Mouse (Mus musculus): Measurements from ENCODE around the gene Slc4a1.

Gene Slc4a1

GRCm38 (mm10) chr11:102348771-102349170 lies 17.2 kb downstream of the Slc4a1 start:
- DNase-seq = no peak

- DNase-seq = no peak
These were observed 17.9 kb downstream of the Slc4a1 start for GRCm38 (mm10) chr11:102348101-102348585.

- no peak for DNase-seq
These were observed 18.3 kb downstream of the Slc4a1 start for GRCm38 (mm10) chr11:102347683-102348082.

GRCm38 (mm10) chr11:102346926-102347325 lies 19.1 kb downstream of the Slc4a1 start:
- DNase-seq = no peak

- DNase-seq = no peak
These were observed 21.5 kb downstream of the Slc4a1 start for GRCm38 (mm10) chr11:102344458-102344857.

GRCm38 (mm10) chr11:102342742-102343141 lies 23.3 kb downstream of the Slc4a1 start:
- DNase-seq = no peak

- DNase-seq = no peak
These were observed 24.9 kb downstream of the Slc4a1 start for GRCm38 (mm10) chr11:102341101-102341500.

- DNase-seq = peak in 1 of 2 experiments; percentile 6
These were observed 26.4 kb downstream of the Slc4a1 start for GRCm38 (mm10) chr11:102339624-102340023.

- no peak for DNase-seq
These were observed 26.8 kb downstream of the Slc4a1 start for GRCm38 (mm10) chr11:102339195-102339594.

- no peak for DNase-seq
These were observed 27.4 kb downstream of the Slc4a1 start for GRCm38 (mm10) chr11:102338561-102338960.

- no peak for DNase-seq
These were observed 28.1 kb downstream of the Slc4a1 start for GRCm38 (mm10) chr11:102337921-102338320.

GRCm38 (mm10) chr11:102336191-102336590 lies 29.8 kb downstream of the Slc4a1 start:
- no peak for DNase-seq

- DNase-seq = no peak
These were observed 30.9 kb downstream of the Slc4a1 start for GRCm38 (mm10) chr11:102334973-102335700.

- no peak for DNase-seq
These were observed 32.0 kb downstream of the Slc4a1 start for GRCm38 (mm10) chr11:102334010-102334409.

GRCm38 (mm10) chr11:102333061-102333460 lies 32.9 kb downstream of the Slc4a1 start:
- no peak for DNase-seq

- DNase-seq = no peak
These were observed 34.2 kb downstream of the Slc4a1 start for GRCm38 (mm10) chr11:102331806-102332205.

GRCm38 (mm10) chr11:102330039-102330438 lies 36.0 kb downstream of the Slc4a1 start:
- no peak for DNase-seq

- DNase-seq = no peak
These were observed 36.5 kb downstream of the Slc4a1 start for GRCm38 (mm10) chr11:102329518-102329917.

GRCm38 (mm10) chr11:102327839-102328238 lies 38.2 kb downstream of the Slc4a1 start:
- no peak for DNase-seq

- no peak for DNase-seq
These were observed 38.8 kb downstream of the Slc4a1 start for GRCm38 (mm10) chr11:102327250-102327649.

GRCm38 (mm10) chr11:102323516-102323915 lies 42.5 kb downstream of the Slc4a1 start:
- no peak for DNase-seq

- no peak for DNase-seq
These were observed 44.1 kb downstream of the Slc4a1 start for GRCm38 (mm10) chr11:102321931-102322330.

- DNase-seq = no peak
These were observed 45.4 kb downstream of the Slc4a1 start for GRCm38 (mm10) chr11:102320686-102321005.

GRCm38 (mm10) chr11:102319941-102320685 lies 45.9 kb downstream of the Slc4a1 start:
- peak; percentile 64 to 74 for DNase-seq
